Mouse (Mus musculus) liver, adult 2 months (tissue): Measurements from ENCODE around the gene Adal. TPM values are rescaled to one million over a fixed set of nuclear protein-coding genes. Genes with fewer than 3 reads are reported as not detected.

ENCODE experiments used
- DNase-seq: peaks from one replicate; pipeline ENCODE4 v3.0.0-alpha.2; 2011; ENCODE audit warnings: low read depth, low spot score; ENCODE audit errors: extremely low read depth
- H3K27ac ChIP-seq: fragments of 200-500 bp; replicated peaks from 2 replicates; pipeline ENCODE4 v1.5.1; 2012; ENCODE audit warnings: low read depth, mild to moderate bottlenecking, control low read depth, inconsistent platforms, low read length; ENCODE audit not compliant: insufficient read depth
- H3K27me3 ChIP-seq: fragments of 200-500 bp; 2 replicates; pipeline ENCODE4 v1.6.1; 2012; ENCODE audit warnings: mild to moderate bottlenecking, moderate library complexity, low read length, inconsistent platforms; ENCODE audit not compliant: control insufficient read depth, insufficient read depth
- H3K36me3 ChIP-seq: fragments of 200-500 bp; 2 replicates; pipeline ENCODE4 v1.6.1; 2012; ENCODE audit warnings: low read length, inconsistent platforms; ENCODE audit not compliant: control insufficient read depth, insufficient read depth
- H3K4me1 ChIP-seq: fragments of 200-500 bp; 2 replicates; pipeline ENCODE4 v1.6.1; 2011; ENCODE audit warnings: low read length; ENCODE audit not compliant: control insufficient read depth, insufficient read depth
- H3K4me3 ChIP-seq: fragments of 200-500 bp; 2 replicates; pipeline ENCODE4 v1.5.1; 2011; ENCODE audit warnings: low read depth, mild to moderate bottlenecking, control low read depth, low read length, moderate library complexity; ENCODE audit not compliant: insufficient read depth
- H3K79me2 ChIP-seq: fragments of 200-500 bp; 2 replicates; pipeline ENCODE4 v1.6.1; 2012; ENCODE audit warnings: inconsistent platforms, mild to moderate bottlenecking, low read length, moderate library complexity; ENCODE audit not compliant: control insufficient read depth, insufficient read depth
- H3K9ac ChIP-seq: fragments of 200-500 bp; 2 replicates; pipeline ENCODE4 v1.6.1; 2012; ENCODE audit warnings: low read depth, mild to moderate bottlenecking, control low read depth, inconsistent platforms, low read length
- CTCF ChIP-seq: fragments of 200-500 bp; IDR thresholded peaks from 2 replicates; pipeline ENCODE4 v1.5.1; 2011; ENCODE audit warnings: low read depth, low read length, control low read depth
- POLR2A ChIP-seq: fragments of 200-500 bp; IDR thresholded peaks from 2 replicates; pipeline ENCODE4 v1.6.1; 2011; ENCODE audit warnings: low read length, control low read depth; ENCODE audit not compliant: insufficient read depth; ENCODE audit errors: extremely low read depth
- WGBS: fragments of 180-500 bp; shearing (Covaris S2); methylation state at CpG from one replicate; pipeline ENCODE4 v1.1.7; 2018; 5-methylcytosine and 5-hydroxymethylcytosine counted together
- polyA plus RNA-seq: library from polyadenylated mRNA; depleted of rRNA; stranded (reverse); fragments of >200 nt; gene quantifications from 2 replicates; pipeline ENCODE4 v1.2.3, GENCODE M21; 2012
- total RNA-seq: library from RNA; depleted of rRNA; stranded (reverse); fragments of >200 nt; gene quantifications from 2 replicates; pipeline ENCODE4 v1.2.3, GENCODE M21; 2014

Gene Adal
- total and polyA plus RNA-seq, 2 experiments = 8.0 to 10.0 TPM

GRCm38 (mm10) chr2:121170481-121170971 lies 30.3 kb downstream of the Adal start, which contains the start of gene Tubgcp4:
Tubgcp4 (plus strand) TSS chr2:121170654.
- Histone ChIP-seq H3K27ac (peak within 1 kb of the TSS; percentile 86), H3K79me2 (no peaks in the 10 kb centered on the region; the same call in 1 of the 2 replicates), H3K4me3 (peak within 1 kb of the TSS; percentile 85), H3K36me3 (peaks cover 23% of the 10 kb centered on the region), H3K27me3 (no peaks in the 10 kb centered on the region), H3K4me1 (peaks cover 10% of the 10 kb centered on the region), H3K9ac (peak within 1 kb of the TSS; percentile 84)
- peak; percentile 72 for DNase-seq
- TF ChIP-seq POLR2A = no peak
- no peak for TF ChIP-seq CTCF
- WGBS = under 1% methylated on average over 38 of the region's 38 CpGs

GRCm38 (mm10) chr2:121170980-121171742 lies 30.9 kb downstream of the Adal start, which contains the start of gene Zscan29:
Zscan29 (minus strand) TSS chr2:121171125.
- Histone ChIP-seq H3K79me2 (no peaks in the 10 kb centered on the region; the same call in 1 of the 2 replicates), H3K36me3 (peaks cover 23% of the 10 kb centered on the region), H3K27ac (peak within 1 kb of the TSS; percentile 86), H3K9ac (peak within 1 kb of the TSS; percentile 84), H3K27me3 (no peaks in the 10 kb centered on the region), H3K4me3 (peak within 1 kb of the TSS; percentile 85), H3K4me1 (peaks cover 10% of the 10 kb centered on the region)
- no peak for TF ChIP-seq CTCF
- TF ChIP-seq POLR2A = peak; percentile 80
- peak; percentile 73 for DNase-seq
- WGBS = under 1% methylated on average over 66 of the region's 66 CpGs

- DNase-seq = no peak
- Histone ChIP-seq H3K79me2 (no peaks in the 10 kb centered on the region), H3K4me3 (no peak overlapping the region), H3K27me3 (no peaks in the 10 kb centered on the region), H3K9ac (no peak overlapping the region), H3K4me1 (no peaks in the 10 kb centered on the region), H3K27ac (no peak overlapping the region), H3K36me3 (peaks cover 49% of the 10 kb centered on the region)
- WGBS = 94% methylated on average over 3 of the region's 3 CpGs
- TF ChIP-seq CTCF (no peak), POLR2A (no peak)
Observed at GRCm38 (mm10) chr2:121178828-121179479, 38.7 kb downstream of the Adal start.

GRCm38 (mm10) chr2:121183431-121183830 lies 43.2 kb downstream of the Adal start:
- no peaks in the 10 kb centered on the region for H3K4me1 ChIP-seq
- peaks cover 49% of the 10 kb centered on the region for H3K36me3 ChIP-seq
- TF ChIP-seq CTCF (no peak), POLR2A (no peak)
- no peak overlapping the region for H3K27ac ChIP-seq
- DNase-seq = no peak
- WGBS = 82% methylated on average over 5 of the region's 5 CpGs
- H3K27me3 ChIP-seq = no peaks in the 10 kb centered on the region
- no peaks in the 10 kb centered on the region for H3K79me2 ChIP-seq
- no peak overlapping the region for H3K9ac ChIP-seq
- H3K4me3 ChIP-seq = no peak overlapping the region

- Histone ChIP-seq H3K4me3 (no peak overlapping the region), H3K9ac (no peak overlapping the region), H3K36me3 (peaks cover 50% of the 10 kb centered on the region), H3K79me2 (no peaks in the 10 kb centered on the region), H3K27me3 (no peaks in the 10 kb centered on the region), H3K27ac (no peak overlapping the region), H3K4me1 (no peaks in the 10 kb centered on the region)
- no peak for TF ChIP-seq CTCF
- no peak for TF ChIP-seq POLR2A
- WGBS = 97% methylated on average over 7 of the region's 7 CpGs
- no peak for DNase-seq
Observed at GRCm38 (mm10) chr2:121184142-121184541, 43.9 kb downstream of the Adal start.
